Mouse (Mus musculus) lung, adult 2 months (tissue): ENCODE measurements around the gene Izumo4. TPM values are rescaled to one million over a fixed set of nuclear protein-coding genes. Genes with fewer than 3 reads are reported as not detected.

Experiments
- DNase-seq: peaks from one replicate; pipeline ENCODE4 v3.0.0; 2022
- H3K4me1 ChIP-seq: fragments of 200-500 bp; 2 replicates; pipeline ENCODE4 v1.6.1; 2011; ENCODE audit warnings: low read length; ENCODE audit not compliant: control insufficient read depth, insufficient read depth
- H3K4me3 ChIP-seq: fragments of 200-500 bp; replicated peaks from 2 replicates; pipeline ENCODE3; 2011; ENCODE audit warnings: low read depth, mild to moderate bottlenecking, control low read depth, low read length; ENCODE audit errors: extremely low read depth
- CTCF ChIP-seq: fragments of 200-500 bp; IDR thresholded peaks from 2 replicates; pipeline ENCODE4 v1.5.1; 2011; ENCODE audit warnings: mild to moderate bottlenecking, low read length, control low read depth; ENCODE audit not compliant: insufficient read depth
- POLR2A ChIP-seq: fragments of 200-500 bp; IDR thresholded peaks from 2 replicates; pipeline ENCODE4 v1.6.1; 2011; ENCODE audit warnings: low read depth, mild to moderate bottlenecking, control low read depth, low read length, borderline replicate concordance; ENCODE audit errors: extremely low read depth
- WGBS: fragments of 180-500 bp; shearing (Covaris S2); methylation state at CpG from one replicate; pipeline ENCODE4 v1.1.7; 2018; 5-methylcytosine and 5-hydroxymethylcytosine counted together
- polyA plus RNA-seq: library from polyadenylated mRNA; depleted of rRNA; stranded (reverse); fragments of >200 nt; gene quantifications from 2 replicates; pipeline ENCODE4 v1.2.3, GENCODE M21; 2012

The Izumo4 gene
- polyA plus RNA-seq, 1 experiment, result 70.8 TPM

- DNase-seq, result peak; percentile 73
- TF ChIP-seq POLR2A, result no peak
- peak; percentile 90 for TF ChIP-seq CTCF
- Histone ChIP-seq H3K4me3 (no peak overlapping the region), H3K4me1 (peaks cover 11% of the 10 kb centered on the region)
- 44% methylated on average over 6 of the region's 6 CpGs for WGBS
Observed at GRCm38 (mm10) chr10:80684214-80684613, 17.8 kb upstream of the Izumo4 start.

GRCm38 (mm10) chr10:80684984-80685383 lies 17.0 kb upstream of the Izumo4 start:
- WGBS, result 86% methylated on average over 4 of the region's 4 CpGs
- Histone ChIP-seq H3K4me3 (no peak overlapping the region), H3K4me1 (peaks cover 3% of the 10 kb centered on the region; the same call in 1 of the 2 replicates)
- DNase-seq, result no peak
- no peak for TF ChIP-seq CTCF
- TF ChIP-seq POLR2A, result no peak

GRCm38 (mm10) chr10:80686617-80687016 lies 15.4 kb upstream of the Izumo4 start:
- WGBS, result 82% methylated on average over 3 of the region's 3 CpGs
- TF ChIP-seq CTCF, result no peak
- TF ChIP-seq POLR2A, result no peak
- H3K4me1 ChIP-seq, result no peaks in the 10 kb centered on the region
- no peak for DNase-seq
- no peak overlapping the region for H3K4me3 ChIP-seq

DNA sequence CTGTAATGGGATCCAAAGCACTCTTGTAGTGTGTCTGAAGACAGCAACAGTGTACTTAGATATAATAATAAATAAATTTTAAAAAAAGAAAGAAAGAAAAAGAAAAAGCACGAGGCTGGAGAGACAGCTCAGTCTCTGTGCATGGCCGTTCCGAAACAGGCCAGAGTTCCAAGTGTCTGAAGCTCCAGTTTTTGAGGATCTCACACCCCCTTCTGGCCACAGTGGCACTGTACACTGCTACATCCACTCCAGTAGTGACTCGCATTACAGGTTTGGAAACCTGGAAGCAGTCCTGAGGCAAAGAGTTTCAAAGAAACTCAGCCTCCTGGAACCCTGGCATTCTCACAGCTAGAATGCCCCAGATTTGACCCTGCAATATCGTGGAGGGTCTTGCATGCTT lies 14.1 kb upstream of the Izumo4 start:
- no peak overlapping the region for H3K4me3 ChIP-seq
- TF ChIP-seq POLR2A (no peak), CTCF (peak; percentile 81)
- 19% methylated on average over 5 of the region's 5 CpGs for WGBS
- peak; percentile 72 for DNase-seq
- H3K4me1 ChIP-seq, result no peaks in the 10 kb centered on the region

DNA sequence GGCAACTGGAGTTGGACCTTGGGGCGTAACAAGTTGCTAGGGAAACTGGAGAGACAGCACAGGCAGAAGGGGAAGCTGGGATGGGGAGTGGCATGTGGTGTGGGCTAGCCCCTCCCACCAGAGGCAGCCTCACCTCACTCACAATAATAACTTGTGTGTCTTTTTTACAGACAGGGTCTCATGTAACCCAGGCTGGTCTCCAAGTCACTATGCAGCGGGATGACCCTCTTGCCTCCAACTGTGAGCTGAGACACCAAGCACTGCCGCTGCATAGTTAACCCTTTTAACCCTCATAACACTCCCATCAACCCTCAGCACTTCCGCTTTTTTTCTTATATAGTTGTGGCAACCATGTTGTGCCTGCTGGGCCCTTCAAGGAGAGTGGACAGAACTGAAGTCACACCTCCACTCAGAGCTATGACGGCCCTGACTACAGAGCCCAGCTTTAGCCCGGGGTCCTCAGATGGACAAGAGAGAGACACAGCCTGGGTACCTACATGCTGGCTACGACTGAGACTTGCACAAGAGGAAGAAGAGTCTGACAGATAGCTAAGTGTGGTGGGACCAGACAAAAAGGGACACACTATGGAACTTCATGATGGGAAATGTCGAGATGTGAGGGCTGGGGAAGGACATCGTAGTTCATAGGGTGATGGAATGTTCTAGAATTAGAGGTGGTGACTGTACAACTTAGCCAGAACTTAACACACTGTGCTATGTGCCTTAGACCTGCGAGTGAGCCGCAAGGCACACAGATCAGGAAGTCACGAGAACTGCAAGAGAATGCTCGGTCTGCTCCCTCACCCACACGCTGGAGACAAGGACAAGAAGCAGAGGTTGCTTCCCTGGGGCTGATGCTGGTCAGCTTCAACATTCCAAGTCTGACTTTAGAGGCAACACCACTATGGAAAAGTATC lies 9.5 kb upstream of the Izumo4 start:
- DNase-seq, result no peak
- WGBS, result 67% methylated on average over 14 of the region's 14 CpGs
- peaks cover 25% of the 10 kb centered on the region for H3K4me1 ChIP-seq
- H3K4me3 ChIP-seq, result no peak overlapping the region
- TF ChIP-seq CTCF, result no peak
- TF ChIP-seq POLR2A, result no peak; the same call in 1 of the 2 replicates

GRCm38 (mm10) chr10:80693401-80694045 lies 8.5 kb upstream of the Izumo4 start:
- Histone ChIP-seq H3K4me1 (peaks cover 25% of the 10 kb centered on the region), H3K4me3 (no peak overlapping the region)
- DNase-seq, result no peak
- 79% methylated on average over 12 of the region's 12 CpGs for WGBS
- TF ChIP-seq CTCF, result no peak
- no peak for TF ChIP-seq POLR2A

DNA sequence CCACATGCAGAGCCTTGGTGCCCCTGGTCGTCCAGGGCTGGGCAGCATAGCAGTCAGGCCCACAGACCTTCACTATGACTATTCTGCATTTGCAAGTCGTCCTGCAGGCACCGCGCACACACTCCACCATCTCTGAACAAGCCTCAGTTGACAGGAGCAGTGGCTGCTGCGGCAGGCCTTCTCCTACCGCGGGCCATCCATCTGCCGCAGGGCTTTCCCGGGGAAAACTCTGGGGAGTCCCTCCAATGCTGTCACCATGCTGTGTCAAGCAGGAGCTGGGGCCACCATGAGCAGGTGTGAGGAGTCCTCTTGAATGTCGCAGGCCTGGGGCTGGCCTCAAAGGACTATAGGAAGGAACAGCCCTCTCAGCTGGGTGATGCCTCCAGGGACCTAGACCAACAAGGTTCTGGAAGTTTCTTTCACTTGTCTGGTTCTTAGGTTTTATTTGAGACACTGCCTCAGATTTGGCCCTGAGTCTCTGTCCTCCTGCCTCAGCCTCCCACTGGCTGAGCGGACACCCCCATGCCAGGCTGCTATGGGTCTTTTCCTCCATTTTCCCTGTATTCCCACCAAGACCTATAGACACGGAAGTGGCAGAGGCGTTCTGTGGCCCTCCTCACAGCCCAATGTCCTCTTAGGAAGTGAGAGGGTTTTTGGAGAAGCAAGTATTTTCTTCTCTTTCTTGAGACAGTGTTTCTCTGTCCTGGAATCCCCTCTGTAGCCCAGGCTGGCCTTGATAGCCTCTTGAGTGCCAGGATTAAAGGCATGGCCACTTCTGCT lies 7.6 kb upstream of the Izumo4 start:
- TF ChIP-seq POLR2A, result no peak
- TF ChIP-seq CTCF, result no peak
- H3K4me1 ChIP-seq, result peaks cover 25% of the 10 kb centered on the region
- no peak overlapping the region for H3K4me3 ChIP-seq
- 85% methylated on average over 13 of the region's 13 CpGs for WGBS
- no peak for DNase-seq

DNA sequence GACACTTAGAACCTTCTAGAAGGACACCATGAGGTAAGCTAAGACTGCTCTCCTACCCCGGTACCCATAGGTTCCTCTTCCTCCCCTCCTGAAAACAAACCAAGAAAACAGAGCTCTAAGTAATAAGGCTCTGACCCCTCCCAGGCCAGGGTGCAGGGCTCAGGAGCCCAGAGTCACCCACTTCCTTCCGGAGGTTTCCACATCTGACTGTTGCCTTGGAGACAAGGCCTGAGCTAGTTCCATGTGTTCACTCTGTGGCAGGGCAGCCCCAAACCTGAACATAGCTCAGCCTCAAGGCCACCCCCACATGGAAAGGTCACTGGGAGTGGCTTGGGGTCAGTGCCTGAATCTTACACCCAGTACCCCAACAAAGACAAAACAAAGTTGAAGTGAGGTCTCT lies 6.8 kb upstream of the Izumo4 start:
- H3K4me3 ChIP-seq, result no peak overlapping the region
- 13% methylated on average over 2 of the region's 2 CpGs for WGBS
- peaks cover 25% of the 10 kb centered on the region for H3K4me1 ChIP-seq
- DNase-seq, result peak; percentile 45
- no peak for TF ChIP-seq POLR2A
- no peak for TF ChIP-seq CTCF

DNA sequence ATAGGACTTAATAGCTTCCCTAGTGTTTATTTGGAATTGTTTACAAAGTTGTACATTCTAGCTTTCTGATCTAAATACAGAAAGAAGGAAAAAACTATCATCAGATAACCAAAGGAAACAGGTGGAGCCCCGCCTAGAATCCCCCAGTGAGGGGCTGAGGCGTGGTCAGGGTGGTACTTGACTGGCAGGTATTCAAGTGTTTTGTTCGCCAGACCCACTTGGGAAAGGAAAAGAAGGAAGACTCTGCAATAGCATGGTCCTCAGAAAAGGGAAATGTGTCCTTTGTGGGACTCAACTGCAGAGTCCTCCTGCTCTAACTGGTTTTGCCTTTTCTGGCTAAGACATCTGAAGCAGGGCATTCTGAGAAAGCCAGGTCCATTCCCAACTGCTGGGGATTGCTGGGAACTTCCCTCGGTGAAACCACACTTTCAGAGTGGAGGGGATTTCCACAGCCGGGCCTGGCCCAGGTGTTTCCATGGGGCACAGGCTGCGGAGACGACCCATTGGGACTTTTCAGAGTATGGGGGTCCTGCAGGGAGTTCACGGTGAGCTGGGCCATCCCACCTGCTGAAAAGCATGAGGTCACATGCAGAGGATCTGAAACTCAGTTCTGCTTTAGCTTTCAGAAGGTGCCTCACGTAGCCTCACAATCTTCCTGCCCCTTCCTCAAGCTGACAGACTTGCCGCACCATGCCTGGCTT lies 6.0 kb upstream of the Izumo4 start:
- no peak for DNase-seq
- TF ChIP-seq CTCF (no peak), POLR2A (0 out of 2 replicates have a peak, but pooled peaks have one; percentile 8)
- Histone ChIP-seq H3K4me3 (no peak overlapping the region), H3K4me1 (peaks cover 27% of the 10 kb centered on the region)
- WGBS, result 29% methylated on average over 10 of the region's 10 CpGs
